Mouse (Mus musculus) CH12.LX (cell line): ENCODE measurements around the gene Gm45808. TPM values are rescaled to one million over a fixed set of nuclear protein-coding genes. Genes with fewer than 3 reads are reported as not detected.

Source experiments
- DNase-seq: peaks from one replicate; pipeline ENCODE4 v3.0.0-alpha.2; 2013; ENCODE audit errors: extremely low read depth
- H3K27ac ChIP-seq: 2 replicates; pipeline ENCODE4 v1.5.1; 2012; ENCODE audit warnings: low read depth, mild to moderate bottlenecking, control low read depth, moderate library complexity; ENCODE audit not compliant: insufficient read depth
- H3K27me3 ChIP-seq: replicated peaks from 2 replicates; pipeline ENCODE3; 2012; ENCODE audit warnings: inconsistent platforms
- H3K36me3 ChIP-seq, 2 experiments: replicated peaks in 1 of 2; 2 replicates each; pipeline versions ENCODE3 to v1.6.1; 2012; ENCODE audit warnings: inconsistent platforms in 1 of 2, low read length in 1 of 2, mild to moderate bottlenecking in 1 of 2, mixed read lengths in 1 of 2, moderate library complexity in 1 of 2; ENCODE audit not compliant: control insufficient read depth in 1 of 2, insufficient read depth in 1 of 2
- H3K4me1 ChIP-seq, 2 experiments: 2 replicates each; pipeline ENCODE4 v1.6.1; 2012; ENCODE audit warnings: inconsistent platforms in 1 of 2, moderate library complexity in 1 of 2; ENCODE audit not compliant: insufficient read depth in 2 of 2, control insufficient read depth in 1 of 2
- H3K4me2 ChIP-seq: 2 replicates; pipeline ENCODE4 v1.6.1; 2012; ENCODE audit warnings: low read depth, mild to moderate bottlenecking, control low read depth; ENCODE audit not compliant: poor library complexity, insufficient read depth, severe bottlenecking
- H3K4me3 ChIP-seq, 3 experiments: fragments of 150-350 bp in 1 of 3; sonication (generic) in 1 of 3; replicated peaks in 1 of 3; 2 replicates each; pipeline versions ENCODE3 to v1.5.1; 2011 to 2012; ENCODE audit warnings: low read depth in 2 of 3, low read length in 2 of 3, mild to moderate bottlenecking in 2 of 3, moderate library complexity in 2 of 3, control low read depth in 1 of 3, improper control_type of control experiment in 1 of 3, inconsistent platforms in 1 of 3, mixed read lengths in 1 of 3; ENCODE audit not compliant: poor library complexity in 1 of 3
- H3K79me2 ChIP-seq: replicated peaks from 2 replicates; pipeline ENCODE4 v1.6.1; 2012; ENCODE audit warnings: mild to moderate bottlenecking, moderate library complexity; ENCODE audit not compliant: control insufficient read depth, poor library complexity, insufficient read depth, severe bottlenecking; ENCODE audit errors: extremely low read depth
- H3K9ac ChIP-seq: 2 replicates; pipeline ENCODE4 v1.6.1; 2012; ENCODE audit warnings: low read depth, mild to moderate bottlenecking, control low read depth, moderate library complexity; ENCODE audit not compliant: insufficient read depth
- H3K9me3 ChIP-seq: replicated peaks from 2 replicates; pipeline ENCODE3; 2012; ENCODE audit warnings: low read length, inconsistent platforms, mixed read lengths
- CHD1 ChIP-seq: IDR thresholded peaks from 2 replicates; pipeline ENCODE4 v1.6.1; 2012; ENCODE audit warnings: low read depth, low read length, improper control_type of control experiment, inconsistent platforms
- CHD2 ChIP-seq: IDR thresholded peaks from 2 replicates; pipeline ENCODE4 v1.6.1; 2011; ENCODE audit warnings: low read length, improper control_type of control experiment
- CTCF ChIP-seq, 2 experiments: IDR thresholded peaks in 1 of 2; conservative IDR thresholded peaks in 1 of 2; 2 replicates each; pipeline ENCODE4 v1.5.1; 2011 to 2012; ENCODE audit warnings: low read depth in 2 of 2, low read length in 2 of 2, improper control_type of control experiment in 1 of 2, inconsistent platforms in 1 of 2, mild to moderate bottlenecking in 1 of 2, moderate library complexity in 1 of 2
- E2F4 ChIP-seq: IDR thresholded peaks from 2 replicates; pipeline ENCODE4 v1.6.1; 2011; ENCODE audit warnings: low read depth, low read length, improper control_type of control experiment; ENCODE audit not compliant: insufficient replicate concordance
- EP300 ChIP-seq: IDR thresholded peaks from 2 replicates; pipeline ENCODE4 v1.6.1; 2011; ENCODE audit warnings: low read length, improper control_type of control experiment
- ETS1 ChIP-seq: conservative IDR thresholded peaks from 2 replicates; pipeline ENCODE4 v1.6.1; 2012; ENCODE audit warnings: low read depth, mild to moderate bottlenecking, inconsistent platforms, low read length, improper control_type of control experiment, moderate library complexity
- HCFC1 ChIP-seq: IDR thresholded peaks from 2 replicates; pipeline ENCODE4 v1.6.1; 2012; ENCODE audit warnings: low read depth, mild to moderate bottlenecking, inconsistent platforms, low read length, improper control_type of control experiment
- JUN ChIP-seq: IDR thresholded peaks from 2 replicates; pipeline ENCODE4 v1.6.1; 2011; ENCODE audit warnings: low read depth, mild to moderate bottlenecking, low read length, improper control_type of control experiment, moderate library complexity; ENCODE audit not compliant: insufficient read depth
- KAT2A ChIP-seq: IDR thresholded peaks from 2 replicates; pipeline ENCODE4 v1.6.1; 2012; ENCODE audit warnings: low read length, improper control_type of control experiment, inconsistent platforms; ENCODE audit not compliant: insufficient replicate concordance
- MAZ ChIP-seq: IDR thresholded peaks from 2 replicates; pipeline ENCODE4 v1.6.1; 2012; ENCODE audit warnings: low read depth, mild to moderate bottlenecking, inconsistent platforms, low read length, improper control_type of control experiment, moderate library complexity
- MEF2A ChIP-seq: IDR thresholded peaks from 2 replicates; pipeline ENCODE4 v1.6.1; 2014; ENCODE audit warnings: low read depth, mild to moderate bottlenecking, inconsistent platforms, low read length, improper control_type of control experiment, borderline replicate concordance
- POLR2A ChIP-seq: IDR thresholded peaks from 2 replicates; pipeline ENCODE4 v1.6.1; 2011; ENCODE audit warnings: low read depth, mild to moderate bottlenecking, improper control_type of control experiment, low read length
- RCOR1 ChIP-seq: conservative IDR thresholded peaks from 2 replicates; pipeline ENCODE4 v1.6.1; 2012; ENCODE audit warnings: low read depth, mild to moderate bottlenecking, inconsistent platforms, low read length, improper control_type of control experiment
- SIN3A ChIP-seq: IDR thresholded peaks from 2 replicates; pipeline ENCODE4 v1.6.1; 2012; ENCODE audit warnings: low read length, improper control_type of control experiment, inconsistent platforms
- UBTF ChIP-seq: IDR thresholded peaks from 2 replicates; pipeline ENCODE4 v1.6.1; 2012; ENCODE audit warnings: low read depth, mild to moderate bottlenecking, inconsistent platforms, low read length, improper control_type of control experiment, moderate library complexity
- ZKSCAN1 ChIP-seq: IDR thresholded peaks from 2 replicates; pipeline ENCODE4 v1.6.1; 2012; ENCODE audit warnings: low read depth, inconsistent platforms, low read length, improper control_type of control experiment, borderline replicate concordance
- dilution Hi-C: fragments of 300-500 bp; cut with MboI; formaldehyde crosslinking; loops from 2 replicates; pipeline ENCODE4 v1.14.3; 2020; ENCODE audit warnings: low sequenced_read_pairs; ENCODE audit not compliant: extremely low pct_unique_long_range_greater_than_20kb, extremely low pct_ligation_motif_present
- in situ Hi-C: fragments of 300-500 bp; cut with MboI; formaldehyde crosslinking; loops from 3 replicates; pipeline ENCODE4 v1.14.3; 2019; ENCODE audit warnings: low sequenced_read_pairs, low pct_ligation_motif_present, low pct_unique_long_range_greater_than_20kb, mixed read lengths
- polyA plus RNA-seq: library from polyadenylated mRNA; unstranded; fragments of >175 nt; gene quantifications from 2 replicates; pipeline ENCODE4 v1.2.1, GENCODE M21; 2012; ENCODE audit warnings: low read depth; ENCODE audit not compliant: insufficient read length
- total RNA-seq, 2 experiments: library from RNA; depleted of rRNA; stranded (reverse); fragments of 300-350 nt in 1 of 2; fragments of >200 nt in 1 of 2; gene quantifications; 2 replicates each; pipeline ENCODE4 v1.2.3; 2012 to 2014

Gm45808 gene
- total and polyA plus RNA-seq, 3 experiments: 0.85 to 5.0 TPM; not detected in 1

- TF ChIP-seq SIN3A: no peak
- TF ChIP-seq POLR2A: no peak
- TF ChIP-seq CHD1: no peak
- no peak for TF ChIP-seq HCFC1
- no peak for TF ChIP-seq ZKSCAN1
- TF ChIP-seq CTCF (conservative IDR thresholded peaks at IDR 0.05 in 1 of 2, IDR thresholded peaks at IDR 0.05 in 1 of 2; ENCODE audit: low read depth in 2 of 2, low read length in 2 of 2): no peak
- TF ChIP-seq E2F4: no peak
- no peak for TF ChIP-seq EP300
- TF ChIP-seq RCOR1: no peak
- TF ChIP-seq CHD2: no peak
- no peak for TF ChIP-seq KAT2A
- TF ChIP-seq UBTF: no peak
- no peak for TF ChIP-seq MAZ
- TF ChIP-seq ETS1: no peak
- TF ChIP-seq JUN: no peak
- no peak overlapping the region for H3K4me3 ChIP-seq
- no peaks in the 10 kb centered on the region for H3K9me3 ChIP-seq
- DNase-seq: no peak
- no peak overlapping the region for H3K27ac ChIP-seq
- H3K27me3 ChIP-seq: no peaks in the 10 kb centered on the region
- no peak overlapping the region for H3K4me2 ChIP-seq
- H3K4me1 ChIP-seq: peaks cover 3 to 44% of the 10 kb centered on the region in 2 experiments; a peak in 3 of 4 replicates
- peaks cover 11 to 50% of the 10 kb centered on the region in 2 experiments for H3K36me3 ChIP-seq
- in situ Hi-C loops (no loop called here), dilution Hi-C loops (no loop called here)
- H3K9ac ChIP-seq: no peak overlapping the region
- H3K79me2 ChIP-seq: peaks cover 20% of the 10 kb centered on the region
These were observed 49.6 kb downstream of the Gm45808 start for GRCm38 (mm10) chr7:45437046-45437445.

GRCm38 (mm10) chr7:45436444-45436843 lies 50.2 kb downstream of the Gm45808 start:
- no peaks in the 10 kb centered on the region for H3K9me3 ChIP-seq
- H3K4me2 ChIP-seq: no peak overlapping the region
- in situ Hi-C loops: no loop called here
- no peak for TF ChIP-seq MEF2A
- TF ChIP-seq, all 38 proteins: peak for 0
- H3K36me3 ChIP-seq: peaks cover 17 to 52% of the 10 kb centered on the region in 2 experiments
- peaks cover 26% of the 10 kb centered on the region for H3K79me2 ChIP-seq
- DNase-seq: no peak
- no peak overlapping the region for H3K27ac ChIP-seq
- no peak overlapping the region for H3K4me3 ChIP-seq
- no peaks in the 10 kb centered on the region for H3K27me3 ChIP-seq
- peaks cover 3 to 50% of the 10 kb centered on the region in 2 experiments; a peak in 3 of 4 replicates for H3K4me1 ChIP-seq
- dilution Hi-C loops: no loop called here
- H3K9ac ChIP-seq: no peak overlapping the region
